Mouse (Mus musculus) thymus, adult 2 months (tissue): ENCODE measurements around the gene Hnrnpab.

Experiments
- CTCF ChIP-seq: fragments of 200-500 bp; IDR thresholded peaks from 2 replicates; pipeline ENCODE4 v1.5.1; 2012; ENCODE audit warnings: mild to moderate bottlenecking, control low read depth, low read length, moderate library complexity, borderline replicate concordance; ENCODE audit not compliant: control insufficient read depth, poor library complexity, insufficient read depth; ENCODE audit errors: extremely low read depth
- POLR2A ChIP-seq: fragments of 200-500 bp; IDR thresholded peaks from 2 replicates; pipeline ENCODE4 v1.6.1; 2012; ENCODE audit warnings: mild to moderate bottlenecking, low read length, control low read depth, moderate library complexity; ENCODE audit not compliant: control insufficient read depth, poor library complexity, insufficient read depth; ENCODE audit errors: extremely low read depth

DNA sequence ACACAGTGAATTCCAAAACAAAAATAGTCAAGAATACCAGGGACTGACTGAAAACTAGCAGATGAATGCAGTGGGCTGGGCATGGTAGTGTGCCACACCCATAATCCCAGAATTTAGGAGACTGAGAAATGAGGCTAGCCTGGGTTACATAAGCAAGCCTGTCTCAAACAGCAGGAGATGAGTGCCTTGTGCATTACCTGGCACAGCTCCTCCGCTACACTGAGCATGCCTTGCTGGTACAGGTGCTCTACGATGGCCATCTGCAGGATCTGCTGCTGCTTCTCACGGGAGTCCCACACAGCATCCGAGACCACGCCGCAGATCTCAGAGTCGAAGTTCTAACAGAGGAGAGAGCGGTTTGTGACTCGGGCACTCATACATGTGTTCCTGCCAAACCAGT, 20.8 kb upstream of the Hnrnpab start:
- TF ChIP-seq CTCF (no peak), POLR2A (no peak)
